Mouse (Mus musculus) brain, adult 2 months (tissue): Measurements from ENCODE around the gene Gm17018.
"Not testable (repeated sequence)": the region's sequence is repeated elsewhere in the genome, so short reads cannot be mapped to it uniquely, and the experiment has no call there.

Source experiments
- DNase-seq: peaks from one replicate; pipeline ENCODE4 v3.0.0; 2011; ENCODE audit warnings: low read depth, low spot score

Gm17018 gene

DNA sequence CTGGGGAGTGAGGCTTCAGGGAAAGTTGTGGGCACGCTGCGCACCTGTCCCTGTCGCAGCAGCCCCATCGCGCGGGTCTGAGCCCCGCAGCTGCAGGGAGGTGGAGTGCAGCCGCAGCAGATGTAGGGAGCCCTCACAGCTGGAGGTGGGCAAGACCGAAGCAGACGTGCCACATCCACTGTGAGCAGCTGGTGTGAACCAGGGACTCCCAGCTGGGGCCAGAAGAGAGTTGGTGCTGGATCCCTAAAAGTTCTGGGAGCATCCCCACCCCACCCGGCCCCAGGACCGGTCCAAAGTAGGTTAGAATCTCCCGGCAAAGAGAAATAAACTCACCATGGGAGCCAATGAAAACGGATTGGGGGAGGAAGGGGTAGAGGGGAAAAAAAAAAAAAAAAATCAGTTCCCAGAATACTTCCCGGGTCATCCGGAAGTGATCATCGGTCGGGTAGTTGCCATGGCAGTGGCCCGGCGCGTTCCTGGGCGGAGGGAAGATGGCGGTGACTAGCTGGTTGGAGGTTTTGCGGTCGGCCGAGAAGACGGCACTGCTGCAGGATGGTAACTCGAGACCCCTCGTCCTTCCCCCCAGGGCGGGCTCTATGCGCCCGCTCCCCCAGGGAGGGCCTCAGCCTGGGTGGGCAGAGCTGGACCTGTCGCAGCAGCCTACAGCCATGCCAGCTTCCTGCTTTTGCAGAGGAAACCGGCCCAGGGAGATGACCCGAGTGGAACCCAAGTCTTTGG, at the start of gene Gm17018, which contains the start of gene Poll:
TSS of gene Gm17018 (plus strand) at position 463 of the 738 bp plus-strand sequence.
TSS of gene Poll (minus strand) at position 379 of the 738 bp plus-strand sequence.
- DNase-seq: peak; percentile 90

DNA sequence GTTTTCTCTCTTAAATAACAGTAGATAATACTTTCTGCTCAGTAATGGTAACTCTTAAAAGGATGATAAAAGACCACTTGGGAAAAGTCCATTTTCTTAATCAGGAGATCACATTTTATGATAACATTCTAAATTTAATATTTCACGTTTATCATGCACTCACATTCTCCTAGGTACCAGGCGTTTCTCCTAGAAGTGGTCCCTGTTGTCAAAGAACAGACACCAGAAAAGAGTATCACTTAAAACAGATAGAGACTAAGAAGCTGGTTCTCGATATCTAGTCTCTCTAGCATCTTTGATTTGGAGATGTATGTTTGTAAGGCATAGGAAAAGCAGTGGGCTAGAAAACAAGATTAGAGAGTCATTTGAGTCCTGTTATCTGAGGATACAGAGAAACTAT, 49.7 kb upstream of the Gm17018 start:
- no peak for DNase-seq

DNA sequence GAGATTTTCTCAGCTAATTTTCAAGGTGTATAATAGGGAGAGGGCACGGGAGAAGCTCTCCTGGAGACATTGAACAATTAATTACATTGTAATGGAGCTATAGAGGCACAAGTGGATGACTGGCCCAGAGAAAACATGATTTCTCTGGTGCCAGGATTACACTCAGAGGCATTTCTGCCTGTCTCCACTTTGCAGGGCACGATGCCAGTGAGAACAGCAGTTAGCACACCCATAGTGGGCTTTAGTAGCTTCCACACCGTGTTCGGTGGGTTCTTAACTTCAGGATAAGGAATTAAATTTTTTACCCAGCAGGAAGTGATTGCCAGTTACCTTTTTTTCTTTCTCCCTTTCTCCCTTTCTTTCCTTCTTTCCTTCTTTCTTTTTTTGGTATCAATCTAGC, 49.0 kb upstream of the Gm17018 start:
- DNase-seq: no peak

DNA sequence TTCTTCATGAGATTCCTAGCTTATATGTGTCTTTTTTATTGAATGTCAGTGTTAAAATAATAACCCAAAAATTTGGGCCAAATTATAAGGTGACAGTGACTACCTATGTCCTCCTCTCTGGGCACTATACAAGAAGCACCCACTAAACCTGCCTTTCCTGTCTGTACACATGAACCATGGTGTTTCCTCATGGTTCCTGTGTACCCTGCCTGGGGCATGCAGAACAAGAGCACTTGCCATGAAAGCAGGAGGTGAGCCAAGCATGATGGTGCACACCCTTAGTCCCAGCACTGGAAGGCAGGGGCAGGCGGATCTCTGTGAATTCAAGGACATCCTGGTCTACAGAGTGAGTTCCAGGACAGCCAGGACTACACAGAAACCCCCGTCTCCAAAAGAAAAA, 45.1 kb upstream of the Gm17018 start:
- DNase-seq: no peak

DNA sequence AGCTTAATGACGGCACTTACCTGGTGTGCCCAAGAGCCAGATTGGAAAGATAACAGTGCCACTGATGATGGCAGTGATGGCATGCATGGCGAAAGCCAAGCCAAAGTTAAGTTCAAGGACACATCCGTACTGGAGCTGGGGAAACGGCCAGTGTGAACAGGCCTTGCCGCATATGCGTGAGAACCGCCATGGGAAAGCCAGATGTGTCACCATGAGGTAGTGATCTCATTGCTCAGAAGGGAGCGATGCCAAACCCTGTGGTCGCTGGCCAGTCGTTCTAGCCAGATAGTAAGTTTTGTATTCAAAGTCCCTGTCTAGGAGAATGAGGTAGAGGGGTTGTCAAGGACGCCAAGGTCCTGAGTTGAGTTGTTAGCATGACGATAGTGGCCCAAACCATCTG, 44.2 kb upstream of the Gm17018 start:
- no peak for DNase-seq

DNA sequence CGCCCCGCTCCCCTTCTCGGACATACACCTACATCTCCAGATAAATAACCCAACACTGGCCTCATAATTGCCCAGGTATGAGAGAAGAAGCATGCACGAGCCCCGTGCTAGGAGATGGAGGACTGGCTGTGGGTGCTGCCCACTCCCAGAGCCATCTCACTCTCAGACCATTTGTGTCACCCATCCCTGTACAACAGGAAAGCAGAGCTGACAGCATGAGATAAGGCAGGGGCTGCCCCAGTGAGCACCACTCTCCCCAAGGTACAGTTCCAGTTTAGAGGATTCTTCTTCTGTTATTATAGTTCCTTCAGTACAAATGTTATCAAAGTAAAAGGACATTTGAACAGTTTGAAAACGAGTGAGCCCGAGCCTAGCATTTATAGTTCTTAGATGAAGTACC, 33.0 kb upstream of the Gm17018 start:
- DNase-seq: no peak

DNA sequence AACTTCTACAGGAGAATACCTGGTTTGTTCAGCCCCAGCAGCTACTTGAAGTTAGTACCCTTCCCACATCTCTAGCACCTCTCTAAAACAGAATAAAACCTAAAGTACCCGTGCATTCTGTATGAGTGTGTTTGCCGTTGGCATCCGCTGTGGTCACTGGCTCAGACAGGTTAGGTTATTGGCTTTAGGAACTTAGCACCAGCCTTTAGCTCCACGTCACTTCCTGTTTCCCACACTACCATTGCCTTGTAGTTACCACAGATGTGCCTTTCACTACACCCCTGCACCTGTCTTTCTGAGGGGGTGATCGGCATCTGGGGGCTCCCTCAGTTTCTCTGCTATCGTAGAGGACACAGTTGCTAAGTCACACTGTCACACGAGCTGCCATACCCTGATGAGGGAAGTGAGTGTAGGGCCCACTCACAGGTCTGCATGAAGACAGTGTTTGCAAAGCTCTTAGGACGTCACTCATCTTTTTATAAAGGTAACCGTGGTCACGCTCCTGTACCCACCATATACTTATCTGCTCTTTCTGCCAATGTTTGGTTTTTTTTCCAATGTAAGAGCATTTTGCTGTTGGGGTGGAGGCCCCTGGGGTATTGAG, 32.4 kb upstream of the Gm17018 start:
- DNase-seq: no peak

DNA sequence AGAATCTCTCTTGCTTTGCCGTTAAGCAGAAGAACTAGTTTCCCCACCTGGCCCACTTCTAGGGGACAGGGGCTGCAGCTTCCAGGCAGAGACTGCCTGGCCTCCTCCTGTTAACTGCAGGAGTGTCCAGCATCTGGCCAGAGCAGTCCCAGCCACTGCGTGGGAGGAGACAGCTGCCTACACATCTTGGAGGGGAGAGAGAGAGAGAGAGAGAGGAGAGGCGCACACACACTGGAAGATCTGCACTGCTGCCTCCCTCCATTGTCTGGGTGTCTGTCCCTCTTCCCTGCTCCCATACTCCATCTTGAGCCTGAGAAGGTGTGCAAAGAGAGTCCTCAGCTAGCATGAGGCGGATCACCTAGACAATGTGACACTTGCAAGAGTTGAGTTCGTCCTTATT, 31.1 kb upstream of the Gm17018 start:
- DNase-seq: no peak

DNA sequence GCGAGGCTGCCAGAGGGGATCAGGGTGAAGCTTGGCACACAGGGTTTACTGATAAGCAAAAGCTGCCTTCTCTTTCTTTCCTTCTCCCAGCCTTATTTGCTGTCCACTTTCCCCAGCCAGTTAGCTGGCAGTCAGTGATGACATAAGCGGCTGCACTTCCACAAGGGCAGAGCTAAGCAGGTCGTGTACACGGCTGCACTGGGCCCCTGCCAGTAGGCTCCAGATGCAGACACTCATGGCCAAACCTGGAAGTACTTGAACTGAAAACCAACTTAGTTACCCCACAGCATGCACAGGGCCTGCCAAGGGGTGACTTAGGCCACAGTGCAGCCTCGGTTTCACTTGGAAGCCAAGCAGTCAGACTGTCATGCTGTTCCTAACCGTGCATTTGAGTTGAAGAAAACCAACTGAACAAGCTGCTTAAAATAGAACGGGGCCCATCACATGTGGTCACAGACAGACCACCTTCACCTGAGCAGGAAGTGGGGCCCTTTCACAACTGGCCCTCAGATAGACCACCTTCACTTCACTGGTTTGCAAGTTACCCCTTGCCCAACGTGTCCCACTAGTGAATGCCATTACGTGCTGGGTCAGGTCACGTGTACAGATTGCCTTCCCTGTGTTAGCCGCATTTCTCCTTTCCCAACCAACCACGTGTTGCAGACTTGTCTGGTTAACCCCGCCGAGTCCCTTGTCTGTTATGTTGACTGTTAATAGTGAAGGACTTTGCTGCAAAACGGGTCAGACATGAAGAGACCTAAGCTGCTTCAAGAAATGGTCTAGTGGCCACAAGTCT, 30.0 kb upstream of the Gm17018 start:
- peak; percentile 33 for DNase-seq

DNA sequence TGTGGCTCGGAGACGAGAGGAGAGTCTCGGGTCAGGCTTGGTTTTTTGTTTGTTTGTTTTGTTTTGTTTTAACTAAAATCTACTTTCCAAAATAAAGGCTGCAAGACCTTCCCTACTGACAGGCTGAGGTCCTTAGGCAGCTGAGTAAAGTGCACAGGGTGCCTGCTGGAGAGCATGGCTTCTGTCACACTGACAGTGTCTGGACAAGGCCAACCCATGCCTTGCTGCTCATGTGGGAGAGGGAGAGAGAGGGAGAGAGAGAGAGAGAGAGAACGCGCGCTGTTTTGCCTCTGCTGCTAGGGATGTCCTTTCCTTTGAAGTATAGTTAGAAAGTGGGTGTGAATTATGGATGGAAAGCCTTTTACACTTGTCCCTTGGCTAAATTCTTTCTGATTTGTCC, 28.9 kb upstream of the Gm17018 start:
- DNase-seq: no peak

DNA sequence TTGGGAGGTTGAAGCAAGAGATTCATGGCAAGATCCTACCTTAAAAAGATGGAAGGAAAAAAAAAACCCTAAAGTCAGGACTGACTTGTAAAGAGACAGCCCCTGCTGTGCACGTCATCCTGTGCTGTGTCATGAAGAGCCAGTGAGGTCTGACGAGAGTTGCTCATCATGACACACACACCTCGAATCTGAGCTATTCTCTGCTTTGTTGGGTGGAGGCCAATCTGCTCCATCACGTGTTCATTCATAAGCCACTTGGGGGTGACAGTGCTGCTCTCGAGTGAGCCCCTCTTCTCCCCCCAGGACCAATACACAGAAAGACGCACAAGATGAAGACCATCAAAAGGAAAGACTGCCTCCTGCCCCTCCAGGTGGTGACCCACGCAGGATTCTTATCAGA, 26.8 kb upstream of the Gm17018 start:
- peak; percentile 56 for DNase-seq

DNA sequence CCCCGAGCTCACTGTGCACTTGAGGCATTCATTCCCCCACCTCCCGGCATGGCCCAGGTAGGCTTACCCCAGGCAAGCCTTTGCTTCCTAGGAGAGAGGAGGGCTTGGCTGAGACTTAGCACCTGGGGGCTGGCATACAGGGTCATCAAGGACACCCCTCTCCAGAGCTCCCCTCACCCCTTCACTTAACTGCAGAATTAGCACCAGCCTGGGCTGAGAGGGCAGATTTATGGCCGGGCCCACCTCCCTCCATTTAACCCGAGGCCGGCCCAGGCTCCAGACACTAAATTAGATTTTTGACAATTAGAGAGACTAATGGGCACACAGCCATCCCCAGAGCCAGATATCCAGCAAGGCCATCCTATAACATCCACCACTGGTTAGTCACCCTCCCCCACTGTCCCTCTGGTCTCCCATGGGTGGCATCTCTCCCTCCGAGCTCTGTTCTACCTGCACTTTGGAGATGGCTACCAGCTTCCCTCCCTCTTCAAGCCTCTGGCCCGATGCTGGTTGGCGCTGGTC, 25.1 kb upstream of the Gm17018 start:
- DNase-seq: no peak

DNA sequence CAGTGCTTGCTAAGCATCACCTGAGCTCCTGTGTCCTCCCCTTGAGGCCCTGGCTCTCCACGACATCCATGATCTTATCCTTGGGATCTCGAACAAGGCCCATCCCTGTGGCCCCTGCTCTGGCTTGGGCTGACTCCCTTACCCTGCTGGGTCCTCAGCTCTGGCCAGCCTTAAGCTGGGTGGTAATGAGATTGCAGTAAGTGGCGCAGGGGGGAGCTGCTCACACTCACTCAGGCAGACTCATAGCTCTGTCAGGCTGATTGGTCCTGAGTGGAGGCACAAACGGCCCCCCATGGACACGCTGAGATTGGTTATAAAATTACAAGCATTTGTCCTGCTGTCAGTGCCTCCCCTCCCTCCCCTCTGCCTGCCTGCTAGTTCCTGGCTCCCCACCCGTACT, 24.5 kb upstream of the Gm17018 start:
- DNase-seq: no peak

DNA sequence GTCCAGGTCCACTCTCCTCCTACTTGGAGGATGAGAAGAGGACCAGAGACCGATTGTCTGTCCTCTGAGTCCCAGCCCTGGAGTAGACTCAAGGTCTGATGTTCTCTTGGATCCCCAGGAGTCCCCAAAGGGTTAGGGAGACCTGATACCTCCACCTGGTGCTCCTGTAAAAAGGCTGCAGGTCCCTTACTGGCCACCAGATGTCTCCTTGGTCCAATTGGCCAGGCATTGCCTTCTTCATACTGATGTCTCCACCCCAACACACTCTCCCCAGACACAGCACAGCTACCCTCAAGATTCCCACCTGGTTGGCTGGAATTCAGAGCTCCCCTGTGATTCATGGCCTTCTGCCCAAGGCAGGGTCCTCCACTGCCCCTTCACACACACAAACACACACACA, 22.9 kb upstream of the Gm17018 start:
- DNase-seq: peak; percentile 70

DNA sequence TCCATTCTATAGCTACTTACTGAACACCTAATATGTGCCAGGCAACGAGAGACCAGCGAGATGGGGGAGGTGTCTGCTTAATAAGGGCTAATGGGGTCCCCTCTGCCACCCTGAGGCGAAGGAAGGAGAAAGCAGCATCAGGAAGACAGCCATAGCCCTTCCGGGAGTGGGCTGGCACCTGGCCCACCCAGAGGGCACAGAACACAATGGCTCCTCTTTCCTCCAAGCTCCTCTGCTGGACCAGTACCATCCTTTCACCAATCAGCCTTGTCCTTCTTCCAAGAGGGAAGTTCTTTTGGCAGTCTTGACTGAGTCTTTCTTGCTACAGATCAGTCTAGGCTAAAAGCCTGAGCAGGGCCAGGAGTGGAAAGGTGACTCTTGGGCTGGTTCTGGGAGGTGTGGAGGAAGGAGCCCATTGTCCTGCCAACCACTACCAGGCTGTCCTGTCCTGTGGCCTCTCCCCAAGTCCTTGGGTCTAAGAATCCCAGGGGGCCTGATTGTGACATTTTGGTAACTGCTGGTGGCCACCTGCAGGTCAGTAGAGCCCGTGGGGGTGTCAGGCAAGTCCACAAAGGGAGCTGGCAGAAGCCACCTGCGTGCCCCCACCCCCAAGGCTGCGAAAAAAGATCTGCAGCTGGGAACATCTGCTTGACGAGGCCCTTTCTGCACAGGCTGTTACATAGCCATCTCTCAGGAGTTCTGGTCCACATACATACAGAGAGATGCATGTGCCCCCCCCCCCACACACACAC, 19.6 kb upstream of the Gm17018 start:
- DNase-seq: peak; percentile 70

DNA sequence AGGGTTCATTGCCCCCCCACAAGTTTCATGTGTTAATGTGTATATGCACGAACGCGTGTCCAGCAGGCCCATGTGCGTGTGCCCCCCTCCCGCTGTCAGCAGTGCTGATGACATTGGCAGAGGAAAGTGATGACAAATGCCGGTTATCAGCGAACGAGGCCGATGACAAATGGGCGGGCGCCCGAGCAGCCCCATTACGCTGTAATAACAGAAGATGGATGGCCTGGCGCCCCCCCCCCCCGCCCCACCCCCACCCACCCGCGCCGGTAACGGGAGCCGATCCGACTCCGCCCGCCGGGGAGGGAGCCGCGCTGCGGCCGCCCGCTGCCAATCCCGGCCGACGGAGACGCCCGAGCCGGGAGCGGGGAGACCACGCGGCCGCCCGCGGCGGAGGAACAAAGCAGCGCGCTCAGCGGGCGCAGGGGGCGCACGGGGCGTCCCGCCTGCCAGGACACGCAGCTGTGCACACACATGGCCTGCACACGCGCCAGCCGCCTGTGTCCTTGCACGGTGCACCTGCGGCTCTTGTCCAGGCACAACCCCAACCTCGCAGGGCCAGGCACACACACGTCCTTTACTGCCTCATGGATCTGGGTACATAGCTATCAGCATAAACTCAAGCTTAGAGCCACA, 18.9 kb upstream of the Gm17018 start:
- peak; percentile 67 for DNase-seq

DNA sequence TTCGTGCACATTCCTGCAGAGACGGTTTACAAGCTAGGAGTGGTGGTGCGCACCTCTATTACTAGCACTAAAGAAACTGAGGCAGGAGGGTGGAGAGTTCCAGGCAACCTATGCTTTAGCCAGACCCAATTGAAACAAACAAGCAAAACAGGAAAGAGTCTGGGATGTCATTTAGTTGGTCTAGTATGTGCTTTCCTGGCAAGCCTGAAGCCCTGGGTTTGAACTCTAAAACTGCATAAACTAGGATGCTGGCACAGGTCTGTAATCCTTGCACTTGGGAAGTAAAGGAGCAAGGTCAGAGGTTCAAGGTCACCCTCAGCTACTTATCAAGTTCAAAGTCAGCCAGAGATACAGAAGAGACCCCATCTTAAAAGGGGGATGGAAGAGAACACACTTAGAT, 18.4 kb upstream of the Gm17018 start:
- DNase-seq: no peak

DNA sequence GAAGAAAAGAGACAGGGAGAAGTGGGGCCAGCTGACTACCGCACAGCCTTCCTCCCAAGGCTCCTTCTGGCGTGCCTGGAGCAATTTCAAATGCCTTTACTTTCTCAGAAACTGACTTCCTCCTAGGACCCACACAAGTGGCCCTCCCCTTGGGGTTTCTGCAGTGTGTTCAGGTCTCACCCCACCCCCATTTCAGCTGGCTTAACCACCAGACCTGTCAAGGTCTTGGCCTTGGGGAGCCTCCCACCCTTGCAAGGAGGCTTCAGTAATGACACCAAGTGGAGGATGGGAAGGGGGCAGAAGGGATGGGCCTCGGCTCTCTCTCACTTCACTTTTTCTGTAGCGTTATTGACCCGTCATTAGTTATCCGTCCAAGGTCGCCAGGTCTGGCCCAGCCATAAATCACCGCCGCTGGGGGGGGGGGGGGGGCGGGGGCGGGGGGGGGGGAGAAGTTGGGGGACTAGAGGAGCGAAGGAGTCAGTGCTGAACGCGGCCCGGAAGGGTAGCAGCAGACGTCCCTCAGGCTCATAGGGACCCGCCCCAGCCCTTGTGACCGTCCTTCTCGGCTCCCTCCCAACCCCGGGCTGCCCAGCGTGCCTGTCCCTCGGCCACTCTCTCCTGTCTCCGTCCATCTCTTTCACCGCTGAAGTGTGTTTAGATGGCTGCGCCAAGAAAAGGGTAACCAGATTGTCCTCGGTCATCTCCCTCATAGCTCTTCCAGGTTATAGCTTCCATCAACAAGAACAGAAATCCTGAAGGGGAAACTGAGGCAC, 16.1 kb upstream of the Gm17018 start:
- no peak for DNase-seq

DNA sequence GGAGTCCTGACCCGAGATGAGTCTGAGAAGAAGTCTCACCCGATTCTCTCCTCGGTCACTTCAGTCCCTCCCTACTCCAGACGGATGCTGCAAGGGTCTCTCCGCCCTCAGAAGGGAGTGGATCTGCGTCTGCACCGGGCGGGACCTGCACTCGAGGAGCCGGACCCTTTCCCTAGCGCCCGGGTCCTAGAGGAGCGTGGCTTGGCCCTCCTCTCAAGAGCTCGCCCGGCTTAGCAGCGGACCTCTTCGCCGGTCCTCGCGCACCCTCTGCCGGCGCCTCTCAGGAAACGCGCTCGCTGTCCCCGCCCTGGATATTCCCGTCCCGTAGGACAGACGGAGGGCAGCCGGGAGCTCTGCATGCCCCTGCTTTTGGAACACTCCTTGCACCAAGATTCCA, 15.5 kb upstream of the Gm17018 start:
- peak; percentile 84 for DNase-seq

DNA sequence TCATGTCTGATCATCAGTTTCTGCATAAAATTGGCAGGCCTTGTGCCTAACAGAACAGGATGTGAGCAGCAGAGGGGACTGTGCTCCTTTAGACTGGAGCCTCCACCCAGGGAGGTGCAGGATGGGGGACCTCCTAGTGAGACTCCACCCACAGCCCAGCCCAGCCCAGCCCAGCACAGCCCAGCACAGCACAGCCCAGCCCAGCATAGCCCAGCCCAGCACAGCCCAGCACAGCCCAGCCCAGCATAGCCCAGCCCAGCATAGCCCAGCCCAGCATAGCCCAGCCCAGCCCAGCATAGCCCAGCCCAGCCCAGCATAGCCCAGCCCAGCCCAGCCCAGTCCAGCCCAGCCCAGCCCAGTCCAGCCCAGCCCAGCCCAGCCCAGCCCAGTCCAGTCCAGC, 12.2 kb upstream of the Gm17018 start:
- DNase-seq: not testable (repeated sequence)
